Mouse (Mus musculus) right cerebral cortex, adult 2 months (tissue): ENCODE measurements at regions not wholly inside any gene's neighbourhood (a gene's known extent, or its start where the extent isn't known, plus 50 kb on each side); places are given as distances from the start of the nearest gene placed in this dataset.
A peak's percentile ranks its signal among the peaks of the same experiment; 100 is the strongest.

Experiments
- DNase-seq, 2 experiments: peaks; one replicate each; pipeline ENCODE4 v3.0.0; 2021 to 2022; ENCODE audit warnings: low spot score in 2 of 2

- no peak for DNase-seq
These were observed 87.1 kb upstream of the Gpc5 start for GRCm38 (mm10) chr14:115004733-115005405.

- DNase-seq: no peak
These were observed 81.1 kb upstream of the Gpc5 start for GRCm38 (mm10) chr14:115010877-115011276.

GRCm38 (mm10) chr14:115015299-115015698, 76.7 kb upstream of the Gpc5 start:
- peak in 1 of 2 experiments; percentile 3 for DNase-seq

GRCm38 (mm10) chr14:115017410-115018153, 74.4 kb upstream of the Gpc5 start:
- DNase-seq: peak; percentile 70 to 80

- DNase-seq: no peak
These were observed 64.0 kb upstream of the Gpc5 start for GRCm38 (mm10) chr14:115028011-115028410.

- no peak for DNase-seq
These were observed 60.3 kb upstream of the Gpc5 start for GRCm38 (mm10) chr14:115031734-115032133.

GRCm38 (mm10) chr14:115033375-115033969, 58.5 kb upstream of the Gpc5 start:
- DNase-seq: no peak

GRCm38 (mm10) chr14:115034718-115035437, 57.1 kb upstream of the Gpc5 start:
- no peak for DNase-seq

GRCm38 (mm10) chr14:115037086-115037793, 54.8 kb upstream of the Gpc5 start:
- DNase-seq: no peak

GRCm38 (mm10) chr14:115038788-115039187, 53.2 kb upstream of the Gpc5 start:
- DNase-seq: no peak

GRCm38 (mm10) chr14:115039524-115039923, 52.5 kb upstream of the Gpc5 start:
- no peak for DNase-seq

- peak in 1 of 2 experiments; percentile 11 for DNase-seq
These were observed 51.9 kb upstream of the Gpc5 start for GRCm38 (mm10) chr14:115040091-115040571.

GRCm38 (mm10) chr14:115040578-115041206, 51.3 kb upstream of the Gpc5 start:
- DNase-seq: peak; percentile 23 to 53

- no peak for DNase-seq
These were observed 50.5 kb upstream of the Gpc5 start for GRCm38 (mm10) chr14:115041336-115042054.

- peak; percentile 68 to 79 for DNase-seq
These were observed 49.9 kb upstream of the Gpc5 start for GRCm38 (mm10) chr14:115042055-115042564.
